Mouse (Mus musculus): ENCODE results near the gene Syde1. TPM values are rescaled to one million over a fixed set of nuclear protein-coding genes. Genes with fewer than 3 reads are reported as not detected.
"Not testable (repeated sequence)": the region's sequence is repeated elsewhere in the genome, so short reads cannot be mapped to it uniquely, and the experiment has no call there.

Syde1 gene
- total RNA-seq (2021) = 10 to 100 TPM; 41.2 to 44.2 TPM
- long read RNA-seq, experiment 1, transcript Syde1-201 (8 exons, 3,288 nt) = major isoform, 20 of 34 reads
- long read RNA-seq, experiment 1, partial matches to known transcripts = 5 of 34 reads
- long read RNA-seq, experiment 1, other reads (novel, unspliced or antisense) = 9 of 34 reads
- long read RNA-seq, experiment 2, transcript Syde1-201 (8 exons, 3,288 nt) = major isoform, 41 of 113 reads
- long read RNA-seq, experiment 2, partial matches to known transcripts = 60 of 113 reads
- long read RNA-seq, experiment 2, other reads (novel, unspliced or antisense) = 12 of 113 reads

- peak in 1 of 2 experiments; percentile 20 for DNase-seq (ENCODE audit: low spot score in 2 of 2)
Observed at GRCm38 (mm10) chr10:78591406-78592328, at the start of gene Syde1. Gene Syde1 (minus strand): TSS chr10:78591964.

GRCm38 (mm10) chr10:78632311-78632710, 40.5 kb upstream of the Syde1 start:
- DNase-seq (ENCODE audit: low spot score in 2 of 2) = no peak

- DNase-seq (ENCODE audit: low spot score in 2 of 2) = no peak
Observed at GRCm38 (mm10) chr10:78630194-78630593, 38.4 kb upstream of the Syde1 start.

- not testable (repeated sequence) for DNase-seq (ENCODE audit: low spot score in 2 of 2)
Observed at GRCm38 (mm10) chr10:78623143-78623542, 31.4 kb upstream of the Syde1 start.

GRCm38 (mm10) chr10:78617974-78618373, 26.2 kb upstream of the Syde1 start, which contains the start of gene Olfr1357:
Gene Olfr1357 (minus strand): TSS chr10:78618074.
- DNase-seq (ENCODE audit: low spot score in 2 of 2) = no peak

- DNase-seq (ENCODE audit: low spot score in 2 of 2) = no peak
Observed at GRCm38 (mm10) chr10:78607602-78608001, 15.8 kb upstream of the Syde1 start.

- no peak for DNase-seq (ENCODE audit: low spot score in 2 of 2)
Observed at GRCm38 (mm10) chr10:78605080-78605479, 13.3 kb upstream of the Syde1 start.

- no peak for DNase-seq (ENCODE audit: low spot score in 2 of 2)
Observed at GRCm38 (mm10) chr10:78599865-78600264, 8.1 kb upstream of the Syde1 start.

GRCm38 (mm10) chr10:78594566-78594965, 2.8 kb upstream of the Syde1 start:
- no peak for DNase-seq (ENCODE audit: low spot score in 2 of 2)

- no peak for DNase-seq (ENCODE audit: low spot score in 2 of 2)
Observed at GRCm38 (mm10) chr10:78594157-78594556, 2.4 kb upstream of the Syde1 start.

GRCm38 (mm10) chr10:78593736-78594135, 2.0 kb upstream of the Syde1 start:
- DNase-seq (ENCODE audit: low spot score in 2 of 2) = no peak

- DNase-seq (ENCODE audit: low spot score in 2 of 2) = no peak
Observed at GRCm38 (mm10) chr10:78592856-78593379, 1.2 kb upstream of the Syde1 start.

- peak in 1 of 2 experiments; percentile 10 for DNase-seq (ENCODE audit: low spot score in 2 of 2)
Observed at GRCm38 (mm10) chr10:78590744-78591143, 1.0 kb downstream of the Syde1 start.

- peak in 1 of 2 experiments; percentile 5 for DNase-seq (ENCODE audit: low spot score in 2 of 2)
Observed at GRCm38 (mm10) chr10:78589901-78590300, 1.9 kb downstream of the Syde1 start.

GRCm38 (mm10) chr10:78589291-78589690, 2.5 kb downstream of the Syde1 start:
- DNase-seq (ENCODE audit: low spot score in 2 of 2) = no peak

GRCm38 (mm10) chr10:78586026-78586425, 5.7 kb downstream of the Syde1 start:
- no peak for DNase-seq (ENCODE audit: low spot score in 2 of 2)

- DNase-seq (ENCODE audit: low spot score in 2 of 2) = no peak
Observed at GRCm38 (mm10) chr10:78585606-78586005, 6.2 kb downstream of the Syde1 start.

GRCm38 (mm10) chr10:78584996-78585395, 6.8 kb downstream of the Syde1 start:
- no peak for DNase-seq (ENCODE audit: low spot score in 2 of 2)

GRCm38 (mm10) chr10:78583939-78584338, 7.8 kb downstream of the Syde1 start:
- DNase-seq (ENCODE audit: low spot score in 2 of 2) = no peak

- no peak for DNase-seq (ENCODE audit: low spot score in 2 of 2)
Observed at GRCm38 (mm10) chr10:78583347-78583746, 8.4 kb downstream of the Syde1 start.

GRCm38 (mm10) chr10:78581121-78581520, 10.6 kb downstream of the Syde1 start:
- DNase-seq (ENCODE audit: low spot score in 2 of 2) = no peak

GRCm38 (mm10) chr10:78578204-78578603, 13.6 kb downstream of the Syde1 start:
- DNase-seq (ENCODE audit: low spot score in 2 of 2) = no peak

All from adrenal gland, postnatal 4 days (tissue).